Mouse (Mus musculus) brain, embryonic 14.5 days (tissue): ENCODE measurements around the gene Traip.

Source experiments
- CTCF ChIP-seq: fragments of 200-500 bp; IDR thresholded peaks from 2 replicates; pipeline ENCODE4 v1.5.1; 2012; ENCODE audit warnings: inconsistent platforms, mild to moderate bottlenecking, moderate library complexity, borderline replicate concordance; ENCODE audit not compliant: insufficient read depth, insufficient read length; ENCODE audit errors: extremely low read depth
- POLR2A ChIP-seq: fragments of 200-500 bp; IDR thresholded peaks from 2 replicates; pipeline ENCODE4 v1.6.1; 2012; ENCODE audit warnings: mild to moderate bottlenecking, inconsistent platforms, borderline replicate concordance; ENCODE audit not compliant: poor library complexity, insufficient read depth, insufficient read length, severe bottlenecking; ENCODE audit errors: extremely low read depth

- TF ChIP-seq CTCF (no peak), POLR2A (no peak)
Observed at GRCm38 (mm10) chr9:107928169-107928568, 21.8 kb upstream of the Traip start, which contains the start of gene Actl11.
